Mouse (Mus musculus) brain, embryonic 14.5 days (tissue): Measurements from ENCODE around the gene Tub.

Experiments
- CTCF ChIP-seq: fragments of 200-500 bp; IDR thresholded peaks from 2 replicates; pipeline ENCODE4 v1.5.1; 2012; ENCODE audit warnings: inconsistent platforms, mild to moderate bottlenecking, moderate library complexity, borderline replicate concordance; ENCODE audit not compliant: insufficient read depth, insufficient read length; ENCODE audit errors: extremely low read depth
- POLR2A ChIP-seq: fragments of 200-500 bp; IDR thresholded peaks from 2 replicates; pipeline ENCODE4 v1.6.1; 2012; ENCODE audit warnings: mild to moderate bottlenecking, inconsistent platforms, borderline replicate concordance; ENCODE audit not compliant: poor library complexity, insufficient read depth, insufficient read length, severe bottlenecking; ENCODE audit errors: extremely low read depth

- TF ChIP-seq POLR2A (no peak), CTCF (no peak)
These were observed 62.4 kb downstream of the Tub start for GRCm38 (mm10) chr7:109012575-109012974.
